Mouse (Mus musculus) thymus, postnatal 4 days (tissue): ENCODE results near the gene Hdac7.

Source experiments
- DNase-seq: peaks from one replicate; pipeline ENCODE4 v3.0.0; 2021

Hdac7 gene

DNA sequence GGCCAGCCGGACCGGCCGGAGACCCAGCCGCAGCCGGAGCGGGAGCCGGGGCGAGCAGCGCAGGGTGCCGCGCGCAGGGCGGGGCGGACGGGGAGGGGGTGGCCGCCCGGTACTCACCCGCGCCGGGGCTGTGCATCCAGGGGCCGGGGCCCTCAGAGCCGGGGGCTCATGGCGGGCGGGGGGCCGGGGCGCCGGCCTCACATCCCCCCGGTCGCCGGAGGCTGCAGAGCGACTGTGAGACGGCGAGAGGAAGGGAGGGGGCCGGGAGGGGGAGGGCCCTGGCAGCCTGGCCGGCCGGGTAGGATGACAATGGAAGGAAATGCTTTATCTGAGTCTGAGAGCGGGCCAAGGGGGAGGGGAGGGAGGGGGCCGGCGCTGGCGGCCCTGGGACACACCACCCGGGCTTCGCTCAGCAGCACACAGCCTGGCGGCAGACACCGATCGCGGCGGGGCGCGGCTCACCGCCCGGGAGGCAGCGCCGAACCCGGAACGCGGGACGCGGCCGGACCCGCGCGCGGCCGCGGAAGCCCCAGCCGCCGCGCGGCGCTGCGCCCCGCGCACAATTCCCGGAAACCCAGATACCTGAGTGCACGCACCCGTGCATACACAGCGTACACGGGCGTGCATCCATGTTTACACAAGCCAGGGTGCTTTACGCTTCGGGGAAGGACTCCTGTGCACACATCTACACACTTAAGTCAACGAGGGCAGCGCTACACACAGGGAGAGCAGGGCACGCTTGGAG lies 12.9 kb downstream of the Hdac7 start:
- DNase-seq: peak; percentile 76

DNA sequence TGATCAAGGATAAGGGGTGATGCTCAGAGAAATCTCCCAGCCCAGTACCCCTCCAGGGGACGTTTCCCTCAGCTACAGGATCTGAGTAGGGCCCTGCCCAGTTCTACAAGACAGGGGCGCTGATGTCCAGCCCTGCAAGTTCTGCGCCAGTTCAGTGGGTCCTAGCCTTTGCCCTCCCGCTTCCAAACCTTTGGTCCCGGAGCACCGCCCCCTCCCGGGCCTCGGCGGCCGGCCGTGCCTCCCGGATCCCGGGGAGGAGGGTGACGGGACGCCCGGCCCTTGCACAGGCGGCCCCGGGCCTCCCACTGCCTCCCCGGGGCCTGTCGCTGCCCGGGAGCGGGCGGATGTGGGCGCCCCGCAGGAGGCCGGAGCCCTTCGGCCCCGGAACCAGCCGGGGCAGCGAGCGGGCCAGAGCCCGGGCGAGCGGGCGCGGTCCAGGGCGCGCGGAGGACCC lies 13.5 kb downstream of the Hdac7 start:
- DNase-seq: peak; percentile 71

GRCm38 (mm10) chr15:97830253-97830787 lies 14.0 kb downstream of the Hdac7 start:
- DNase-seq: peak; percentile 42

- DNase-seq: no peak
Observed at GRCm38 (mm10) chr15:97829432-97829831, 14.9 kb downstream of the Hdac7 start.

- DNase-seq: peak; percentile 63
Observed at GRCm38 (mm10) chr15:97828901-97829338, 15.4 kb downstream of the Hdac7 start.

- no peak for DNase-seq
Observed at GRCm38 (mm10) chr15:97828221-97828842, 16.0 kb downstream of the Hdac7 start.

GRCm38 (mm10) chr15:97827401-97827800 lies 16.9 kb downstream of the Hdac7 start:
- DNase-seq: no peak

DNA sequence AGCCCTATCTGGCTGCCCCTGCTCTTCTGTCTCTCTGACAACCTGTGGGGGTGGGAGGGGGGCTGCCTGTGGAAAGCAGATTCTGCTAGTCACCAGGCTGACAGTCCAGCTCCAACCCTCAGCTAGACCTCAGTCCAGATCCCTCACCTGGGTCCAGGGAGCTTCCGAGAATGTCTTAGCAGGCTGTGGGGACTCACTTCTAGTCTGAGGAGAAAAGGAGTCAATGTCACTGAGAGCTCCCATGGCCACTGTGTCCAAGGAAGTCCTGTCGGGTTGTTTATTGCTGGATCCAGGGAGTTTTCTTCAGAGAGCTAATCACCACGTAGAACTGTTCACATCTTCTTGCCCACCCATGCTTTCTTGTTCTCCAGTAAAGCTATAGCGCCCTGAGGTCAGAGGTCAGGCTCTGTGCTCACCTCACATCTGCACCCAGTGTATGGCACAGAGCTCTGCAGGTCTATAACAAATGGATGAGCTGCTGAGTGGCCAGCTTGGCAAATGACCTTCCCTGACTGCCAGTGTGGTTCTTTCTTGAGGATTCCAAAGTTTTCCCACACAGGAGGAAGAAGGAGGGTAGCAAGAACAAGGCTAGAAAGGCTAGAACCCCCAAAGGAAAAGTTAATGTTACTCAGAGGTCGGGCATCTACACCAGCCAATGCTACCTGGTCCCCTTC lies 17.6 kb downstream of the Hdac7 start:
- no peak for DNase-seq

- DNase-seq: peak; percentile 51
Observed at GRCm38 (mm10) chr15:97825941-97826587, 18.2 kb downstream of the Hdac7 start.

GRCm38 (mm10) chr15:97825071-97825940 lies 19.0 kb downstream of the Hdac7 start:
- DNase-seq: peak; percentile 91

- no peak for DNase-seq
Observed at GRCm38 (mm10) chr15:97824042-97824441, 20.3 kb downstream of the Hdac7 start.

GRCm38 (mm10) chr15:97823479-97823878 lies 20.8 kb downstream of the Hdac7 start:
- no peak for DNase-seq

- DNase-seq: no peak
Observed at GRCm38 (mm10) chr15:97822545-97823228, 21.6 kb downstream of the Hdac7 start.

DNA sequence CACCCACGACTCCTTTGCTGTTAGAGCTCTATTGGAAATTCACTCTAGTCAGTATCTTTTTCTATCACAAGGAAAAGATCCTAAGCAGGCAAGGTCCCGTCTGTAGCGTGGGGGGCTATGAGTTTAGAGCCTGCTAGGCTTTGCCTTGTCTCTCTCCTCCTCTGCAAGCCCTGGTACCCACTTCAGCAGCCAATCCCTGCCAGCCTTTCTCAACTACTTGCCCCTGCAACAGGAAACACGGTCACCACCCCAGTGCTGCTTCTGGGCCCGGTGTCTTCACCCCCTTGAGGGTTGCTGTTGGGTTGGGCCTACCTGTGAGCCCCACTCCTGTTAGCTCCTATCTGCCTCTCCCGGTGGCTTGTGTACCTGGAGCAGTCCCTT lies 22.3 kb downstream of the Hdac7 start:
- DNase-seq: peak; percentile 71

- peak; percentile 43 for DNase-seq
Observed at GRCm38 (mm10) chr15:97821321-97821982, 22.9 kb downstream of the Hdac7 start.

- DNase-seq: no peak
Observed at GRCm38 (mm10) chr15:97819937-97820336, 24.4 kb downstream of the Hdac7 start.

DNA sequence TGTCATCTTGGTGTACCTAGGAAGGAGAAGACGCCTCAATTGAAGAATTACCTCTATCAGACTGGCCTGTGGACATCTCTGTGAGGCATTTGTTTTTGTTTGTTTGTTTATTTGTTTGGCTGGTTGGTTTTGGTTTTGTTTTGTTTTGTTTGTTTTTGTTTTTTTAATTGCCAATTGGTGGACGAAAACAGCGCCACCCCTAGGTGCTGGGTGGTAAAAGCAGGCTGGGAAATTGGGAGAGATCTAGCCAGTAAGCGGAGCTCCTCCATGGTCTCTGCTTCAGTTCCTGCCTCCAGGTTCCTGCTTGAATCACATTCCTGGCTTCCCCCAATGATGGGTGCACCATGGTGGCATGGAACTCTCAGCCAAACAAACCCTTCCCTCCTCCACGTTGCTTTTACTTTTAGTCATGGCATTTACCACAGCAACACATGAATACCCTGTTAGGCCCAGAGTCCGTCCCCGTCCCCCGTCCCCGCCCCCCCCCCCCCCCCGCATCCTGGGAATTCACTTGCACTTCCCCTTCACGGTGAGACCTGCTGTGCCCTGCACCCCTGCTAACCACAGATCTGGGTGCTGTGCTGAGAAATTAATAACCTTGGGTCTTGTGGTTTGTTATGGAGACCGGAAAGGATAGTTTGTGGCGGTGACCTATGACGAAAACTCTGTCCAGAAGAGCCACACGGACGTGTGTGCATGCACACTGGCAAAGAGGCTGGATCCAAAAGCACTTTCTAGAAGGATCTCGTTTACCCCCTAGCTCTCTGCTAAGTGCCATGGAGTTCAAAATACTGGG lies 27.9 kb downstream of the Hdac7 start:
- DNase-seq: no peak

DNA sequence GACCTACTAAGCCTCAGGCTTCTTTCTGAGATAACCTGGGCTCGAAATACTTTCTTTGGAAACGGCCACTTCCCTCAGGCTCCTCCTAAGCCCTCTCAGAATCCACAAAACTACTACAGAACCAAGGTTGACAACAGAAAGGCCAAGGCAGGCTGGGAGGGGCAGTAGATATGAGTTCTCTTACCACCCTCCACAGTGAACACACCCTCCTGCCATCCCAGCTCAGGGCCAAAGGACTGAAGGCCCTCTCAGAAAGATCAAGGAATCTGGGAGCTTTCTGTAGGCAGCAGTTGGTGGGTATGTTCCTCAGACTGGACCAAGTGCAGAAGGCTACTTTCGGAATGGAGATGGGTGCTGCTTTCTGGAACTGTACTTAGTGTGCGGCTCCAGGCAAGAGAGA lies 29.0 kb downstream of the Hdac7 start:
- DNase-seq: no peak

- DNase-seq: no peak
Observed at GRCm38 (mm10) chr15:97814703-97815102, 29.6 kb downstream of the Hdac7 start.
